Mouse (Mus musculus): ENCODE data around the gene Fyttd1. TPM values are rescaled to one million over a fixed set of nuclear protein-coding genes. Genes with fewer than 3 reads are reported as not detected.

The Fyttd1 gene
- total RNA-seq (2014; rRNA removed) (56.9 and 125 TPM in 2 replicates), polyA plus RNA-seq (2015; fragmentation: Nextera tagmentation; extraction: Ambion mirVana) (115 and 139 TPM in 2 replicates)

- H3K36me3 ChIP-seq (ENCODE audit: insufficient read depth, low read length) = no peaks in the 10 kb centered on the region
- WGBS = under 1% methylated on average over 76 of the region's 83 CpGs
Measured at GRCm38 (mm10) chr16:32877343-32878156, at the start of gene Fyttd1, which contains the start of gene Rubcn. TSS of gene Fyttd1 (plus strand) at chr16:32877500. TSS of gene Rubcn (minus strand) at chr16:32877766.

GRCm38 (mm10) chr16:32829104-32829503 is 48.2 kb upstream of the Fyttd1 start:
- DNase-seq (ENCODE audit: low spot score) = no peak
- 94% methylated on average over 11 of the region's 11 CpGs for WGBS
- no peak for ATAC-seq (ENCODE audit: low FRiP score)
- no peak for TF ChIP-seq CTCF (IDR thresholded peaks at IDR 0.05)
- Histone ChIP-seq H3K27me3 (ENCODE audit: insufficient read depth, low read length) (no peaks in the 10 kb centered on the region), H3K9ac (replicated peaks; ENCODE audit: low read length, poor library complexity, severe bottlenecking) (no peak overlapping the region), H3K4me3 (ENCODE audit: low read depth, low read length) (no peak overlapping the region), H3K36me3 (ENCODE audit: insufficient read depth, low read length) (peaks cover 61% of the 10 kb centered on the region), H3K4me1 (ENCODE audit: insufficient read depth, low read length) (no peaks in the 10 kb centered on the region), H3K9me3 (ENCODE audit: low read length) (no peaks in the 10 kb centered on the region), H3K27ac (ENCODE audit: low read depth, low read length) (no peak overlapping the region), H3K4me2 (ENCODE audit: low read depth, low read length, poor library complexity, severe bottlenecking) (no peak overlapping the region)

More at GRCm38 (mm10) chr16:32877343-32878156, at the start of gene Fyttd1, which contains the start of gene Rubcn:
- no peaks in the 10 kb centered on the region for H3K9me3 ChIP-seq (ENCODE audit: low read length)
- peaks cover 8% of the 10 kb centered on the region; the same call in 1 of the 2 replicates for H3K4me1 ChIP-seq (ENCODE audit: insufficient read depth, low read length)
- peak; percentile 97 for DNase-seq (ENCODE audit: low spot score)
- TF ChIP-seq CTCF (IDR thresholded peaks at IDR 0.05) = peak; percentile 69
- peak; percentile 98 for ATAC-seq (ENCODE audit: low FRiP score)
- H3K4me2 ChIP-seq (ENCODE audit: low read depth, low read length, poor library complexity, severe bottlenecking) = peak within 1 kb of the TSS; percentile 78
- peak within 1 kb of the TSS; percentile 83 for H3K27ac ChIP-seq (ENCODE audit: low read depth, low read length)
- H3K27me3 ChIP-seq (ENCODE audit: insufficient read depth, low read length) = no peaks in the 10 kb centered on the region
- H3K4me3 ChIP-seq (ENCODE audit: low read depth, low read length) = peak within 1 kb of the TSS; percentile 88
- peak within 1 kb of the TSS; percentile 93 for H3K9ac ChIP-seq (replicated peaks; ENCODE audit: low read length, poor library complexity, severe bottlenecking)

DNA sequence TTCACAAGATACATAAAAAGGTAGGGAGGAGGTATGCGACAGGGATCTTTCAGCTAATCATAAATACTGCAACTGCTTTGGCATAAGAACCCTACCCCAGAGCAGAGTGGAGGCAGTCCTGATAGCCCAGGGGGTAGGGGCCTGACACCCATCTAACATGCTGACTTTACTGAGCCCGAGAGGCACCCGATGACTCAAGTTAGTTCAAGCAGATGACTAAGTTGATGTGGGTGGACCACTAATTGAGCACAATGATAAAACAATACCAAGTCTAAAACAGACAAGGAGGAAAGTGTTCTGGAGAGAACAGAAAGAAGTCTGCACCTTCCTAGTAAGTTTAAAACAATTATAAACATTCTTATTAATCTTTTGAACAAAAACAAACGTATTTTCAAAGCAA is 45.8 kb upstream of the Fyttd1 start:
- Histone ChIP-seq H3K4me2 (ENCODE audit: low read depth, low read length, poor library complexity, severe bottlenecking) (no peak overlapping the region), H3K9ac (replicated peaks; ENCODE audit: low read length, poor library complexity, severe bottlenecking) (no peak overlapping the region), H3K4me1 (ENCODE audit: insufficient read depth, low read length) (no peaks in the 10 kb centered on the region), H3K27me3 (ENCODE audit: insufficient read depth, low read length) (no peaks in the 10 kb centered on the region), H3K36me3 (ENCODE audit: insufficient read depth, low read length) (peaks cover 57% of the 10 kb centered on the region), H3K27ac (ENCODE audit: low read depth, low read length) (no peak overlapping the region), H3K4me3 (ENCODE audit: low read depth, low read length) (no peak overlapping the region), H3K9me3 (ENCODE audit: low read length) (no peaks in the 10 kb centered on the region)
- DNase-seq (ENCODE audit: low spot score) (no peak), ATAC-seq (ENCODE audit: low FRiP score) (no peak)
- no peak for TF ChIP-seq CTCF (IDR thresholded peaks at IDR 0.05)
- WGBS = 88% methylated on average over 4 of the region's 4 CpGs

DNA sequence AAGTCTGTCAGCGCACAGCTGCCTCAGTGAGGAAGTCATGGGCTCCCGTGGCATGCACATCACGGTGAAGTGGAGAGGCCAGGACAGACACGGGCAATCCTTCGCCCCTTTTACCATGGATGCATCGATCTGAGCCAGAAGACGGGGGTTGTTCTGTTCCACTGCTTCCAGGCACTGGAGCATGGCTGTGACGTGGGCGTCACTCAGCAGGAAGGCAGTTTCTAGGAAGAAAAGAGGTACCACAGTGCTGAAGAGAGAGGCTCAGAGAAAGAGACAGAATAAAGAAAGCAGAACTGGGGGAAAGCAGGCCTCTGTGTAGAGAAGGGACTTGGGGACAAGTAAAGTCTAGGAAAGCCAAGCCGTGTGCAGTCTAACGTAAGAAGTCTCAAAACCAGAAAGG is 30.2 kb upstream of the Fyttd1 start:
- no peak overlapping the region for H3K27ac ChIP-seq (ENCODE audit: low read depth, low read length)
- ATAC-seq (ENCODE audit: low FRiP score) = no peak
- no peak overlapping the region for H3K4me3 ChIP-seq (ENCODE audit: low read depth, low read length)
- no peak overlapping the region for H3K4me2 ChIP-seq (ENCODE audit: low read depth, low read length, poor library complexity, severe bottlenecking)
- 87% methylated on average over 11 of the region's 11 CpGs for WGBS
- no peaks in the 10 kb centered on the region for H3K9me3 ChIP-seq (ENCODE audit: low read length)
- DNase-seq (ENCODE audit: low spot score) = no peak
- H3K27me3 ChIP-seq (ENCODE audit: insufficient read depth, low read length) = no peaks in the 10 kb centered on the region
- H3K36me3 ChIP-seq (ENCODE audit: insufficient read depth, low read length) = peaks cover 55% of the 10 kb centered on the region
- no peak for TF ChIP-seq CTCF (IDR thresholded peaks at IDR 0.05)
- no peaks in the 10 kb centered on the region for H3K4me1 ChIP-seq (ENCODE audit: insufficient read depth, low read length)
- H3K9ac ChIP-seq (replicated peaks; ENCODE audit: low read length, poor library complexity, severe bottlenecking) = no peak overlapping the region

GRCm38 (mm10) chr16:32849042-32849830 is 28.1 kb upstream of the Fyttd1 start:
- 91% methylated on average over 11 of the region's 11 CpGs for WGBS
- Histone ChIP-seq H3K9me3 (ENCODE audit: low read length) (no peaks in the 10 kb centered on the region), H3K4me2 (ENCODE audit: low read depth, low read length, poor library complexity, severe bottlenecking) (no peak overlapping the region), H3K27ac (ENCODE audit: low read depth, low read length) (no peak overlapping the region), H3K4me3 (ENCODE audit: low read depth, low read length) (no peak overlapping the region), H3K9ac (replicated peaks; ENCODE audit: low read length, poor library complexity, severe bottlenecking) (no peak overlapping the region), H3K36me3 (ENCODE audit: insufficient read depth, low read length) (peaks cover 40% of the 10 kb centered on the region), H3K4me1 (ENCODE audit: insufficient read depth, low read length) (no peaks in the 10 kb centered on the region), H3K27me3 (ENCODE audit: insufficient read depth, low read length) (no peaks in the 10 kb centered on the region)
- ATAC-seq (ENCODE audit: low FRiP score) (no peak), DNase-seq (ENCODE audit: low spot score) (no peak)
- no peak for TF ChIP-seq CTCF (IDR thresholded peaks at IDR 0.05)
